Mouse (Mus musculus): ENCODE data around the gene Cebpa.
A peak's percentile ranks its signal among the peaks of the same experiment; 100 is the strongest.

Cebpa gene

GRCm38 (mm10) chr7:35118841-35119413 is at the start of gene Cebpa:
Cebpa (plus strand) TSS chr7:35119293.
- peak; percentile 96 to 98 for DNase-seq

- peak; percentile 46 to 55 for DNase-seq
Measured at GRCm38 (mm10) chr7:35076645-35077044, 42.4 kb upstream of the Cebpa start.

- DNase-seq, result peak; percentile 73 to 82
Measured at GRCm38 (mm10) chr7:35080843-35081338, 38.2 kb upstream of the Cebpa start.

GRCm38 (mm10) chr7:35081406-35082104 is 37.5 kb upstream of the Cebpa start:
- DNase-seq, result peak in 1 of 2 experiments; percentile 20

- no peak for DNase-seq
Measured at GRCm38 (mm10) chr7:35084565-35085360, 34.3 kb upstream of the Cebpa start.

GRCm38 (mm10) chr7:35086271-35086861 is 32.7 kb upstream of the Cebpa start:
- DNase-seq, result peak; percentile 55 to 74

GRCm38 (mm10) chr7:35090550-35090949 is 28.5 kb upstream of the Cebpa start:
- no peak for DNase-seq

- no peak for DNase-seq
Measured at GRCm38 (mm10) chr7:35094975-35095678, 24.0 kb upstream of the Cebpa start.

- DNase-seq, result no peak
Measured at GRCm38 (mm10) chr7:35098777-35099176, 20.3 kb upstream of the Cebpa start.

GRCm38 (mm10) chr7:35099528-35099927 is 19.6 kb upstream of the Cebpa start:
- no peak for DNase-seq

GRCm38 (mm10) chr7:35106614-35107013 is 12.5 kb upstream of the Cebpa start:
- DNase-seq, result no peak

GRCm38 (mm10) chr7:35107630-35108029 is 11.5 kb upstream of the Cebpa start:
- DNase-seq, result no peak

GRCm38 (mm10) chr7:35108046-35108445 is 11.0 kb upstream of the Cebpa start:
- DNase-seq, result no peak

GRCm38 (mm10) chr7:35108663-35109062 is 10.4 kb upstream of the Cebpa start:
- no peak for DNase-seq

- peak in 1 of 2 experiments; percentile 39 for DNase-seq
Measured at GRCm38 (mm10) chr7:35113136-35113535, 6.0 kb upstream of the Cebpa start.

- no peak for DNase-seq
Measured at GRCm38 (mm10) chr7:35113721-35114120, 5.4 kb upstream of the Cebpa start.

GRCm38 (mm10) chr7:35116524-35116923 is 2.6 kb upstream of the Cebpa start:
- no peak for DNase-seq

GRCm38 (mm10) chr7:35117052-35117451 is 2.0 kb upstream of the Cebpa start:
- DNase-seq, result no peak

- DNase-seq, result no peak
Measured at GRCm38 (mm10) chr7:35117761-35118098, 1.4 kb upstream of the Cebpa start.

- DNase-seq, result peak; percentile 88 to 89
Measured at GRCm38 (mm10) chr7:35118099-35118781, 853 bp upstream of the Cebpa start.

- DNase-seq, result peak in 1 of 2 experiments; percentile 72
Measured at GRCm38 (mm10) chr7:35119506-35120145, 533 bp downstream of the Cebpa start.
